Mouse (Mus musculus) R1 (cell line): ENCODE measurements around the gene Gm45337.
"Not testable (repeated sequence)": the region's sequence is repeated elsewhere in the genome, so short reads cannot be mapped to it uniquely, and the experiment has no call there.

ENCODE experiments used
- DNase-seq: peaks from one replicate; pipeline ENCODE4 v3.0.0-alpha.2; 2018; ENCODE audit warnings: low read depth, low spot score

Gm45337 gene

DNA sequence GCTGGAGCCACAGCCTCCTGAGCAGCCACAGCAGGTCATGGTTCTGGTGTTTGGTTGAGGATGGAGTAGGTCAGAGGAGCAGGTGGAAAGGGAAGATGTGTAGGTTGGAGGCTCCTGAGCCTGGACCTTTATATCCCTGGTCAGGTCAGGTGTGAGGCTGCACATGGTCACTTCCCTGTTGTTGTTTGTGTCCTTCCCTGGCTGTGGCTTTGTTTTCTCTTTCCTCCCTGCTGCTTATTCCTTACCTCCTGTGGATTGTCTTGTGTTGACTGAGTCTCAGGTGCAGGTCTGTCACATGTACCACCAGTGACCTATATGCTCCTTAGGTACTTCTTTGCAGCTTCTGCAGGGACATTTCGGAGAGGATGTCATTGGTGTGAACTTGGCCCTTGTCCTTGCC is at the start of gene Gm45337:
TSS of gene Gm45337 (minus strand) at position 101 of the 400 bp plus-strand sequence.
- DNase-seq = no peak

DNA sequence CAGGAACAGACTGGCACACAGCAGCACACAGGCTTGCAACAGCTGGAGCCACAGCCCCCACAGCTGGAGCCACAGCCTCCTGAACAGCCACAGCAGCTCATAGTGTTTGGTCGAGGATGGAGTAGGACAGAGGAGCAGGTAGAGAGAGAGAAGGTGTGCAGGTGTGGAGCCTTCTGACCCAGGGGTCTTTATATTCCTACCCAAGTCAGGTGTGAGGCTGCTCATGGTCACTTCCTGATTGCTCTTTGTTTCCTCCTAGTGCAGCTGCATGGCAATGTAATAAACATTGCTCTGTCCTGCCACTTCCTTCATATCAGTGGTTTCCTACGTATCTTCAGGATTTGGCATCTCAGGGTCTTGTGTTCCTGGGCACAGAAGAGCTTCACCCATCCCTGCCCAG is 45.9 kb upstream of the Gm45337 start, which contains the start of gene Gm10153:
TSS of gene Gm10153 (minus strand) at position 101 of the 400 bp plus-strand sequence.
- DNase-seq = no peak

DNA sequence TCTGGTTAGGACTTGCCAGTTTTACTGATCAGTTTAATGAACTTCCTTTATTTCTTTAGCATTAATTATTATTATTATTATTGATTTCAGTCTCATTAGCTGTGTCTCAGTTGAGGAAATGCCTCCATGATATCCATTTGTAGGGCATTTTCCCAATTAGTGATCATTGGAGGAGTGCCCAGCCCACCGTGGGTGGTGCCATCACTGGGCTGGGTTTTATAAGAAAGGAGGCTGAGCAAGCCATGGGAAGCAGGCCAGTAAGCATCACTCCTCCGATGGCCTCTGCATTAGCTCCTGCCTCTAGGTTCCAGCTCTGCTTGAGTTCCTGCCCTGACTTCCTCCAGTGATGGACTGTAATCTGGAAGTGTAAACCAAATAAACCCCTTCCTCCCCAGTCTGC is 43.7 kb upstream of the Gm45337 start:
- DNase-seq = no peak

DNA sequence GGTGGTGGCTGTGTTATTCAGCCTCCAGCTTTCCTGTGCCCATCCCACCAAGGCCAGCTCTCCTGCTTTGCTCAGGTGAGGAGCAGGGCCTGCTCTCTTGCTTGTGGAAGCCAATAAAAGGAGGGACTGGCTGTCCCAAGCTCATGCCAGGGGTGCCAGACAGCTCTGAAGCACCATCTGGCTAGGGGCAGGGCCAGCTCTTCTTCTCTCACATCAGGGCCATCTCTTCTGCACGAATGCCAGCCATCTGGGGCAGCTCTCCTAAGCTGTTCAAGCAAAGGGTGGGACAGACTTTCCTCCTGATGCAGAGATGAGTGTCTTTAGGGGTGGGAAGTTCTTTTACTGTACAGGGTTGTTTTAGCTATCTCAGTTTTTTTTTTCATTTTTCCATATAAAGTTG is 36.6 kb upstream of the Gm45337 start:
- DNase-seq = no peak

DNA sequence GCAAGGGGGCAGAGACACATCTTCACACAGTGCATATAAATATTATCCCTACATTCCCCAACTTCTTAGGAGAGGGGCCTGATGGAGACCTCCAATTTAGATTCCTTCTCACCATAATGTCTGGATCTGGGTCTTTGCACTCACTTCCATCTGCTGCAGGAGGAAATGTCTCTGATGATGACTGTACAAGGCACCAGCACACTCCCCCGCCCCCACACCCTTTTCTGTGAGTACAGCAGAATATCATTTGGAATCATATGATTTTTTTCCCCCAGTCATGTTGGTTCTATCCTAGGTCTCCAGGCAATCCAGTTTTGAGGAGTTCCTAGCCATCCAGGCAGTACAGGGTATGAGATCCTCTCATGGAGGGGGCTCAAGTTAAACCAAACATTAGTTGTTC is 34.3 kb upstream of the Gm45337 start:
- DNase-seq = no peak

DNA sequence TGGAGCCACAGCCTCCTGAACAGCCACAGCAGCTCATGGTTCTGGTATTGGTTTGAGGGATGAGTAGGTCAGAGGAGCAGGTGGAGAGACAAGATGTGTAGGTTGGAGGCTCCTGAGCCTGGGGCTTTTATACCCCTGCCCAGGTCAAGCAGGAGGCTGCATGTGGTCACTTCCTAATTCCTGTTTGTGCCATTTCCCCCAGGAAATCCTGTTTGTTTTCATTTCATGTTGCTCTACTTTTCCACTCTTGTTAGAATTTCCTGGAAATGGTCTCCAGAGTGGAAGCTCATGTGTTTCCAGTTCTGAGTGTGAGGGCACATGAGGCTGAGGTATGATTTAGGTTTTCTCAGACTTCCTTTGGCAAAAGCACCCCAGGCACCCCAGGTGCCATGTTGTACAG is 31.5 kb upstream of the Gm45337 start, which contains the start of gene Krtap5-2:
TSS of gene Krtap5-2 (minus strand) at position 101 of the 400 bp plus-strand sequence.
- not testable (repeated sequence) for DNase-seq

DNA sequence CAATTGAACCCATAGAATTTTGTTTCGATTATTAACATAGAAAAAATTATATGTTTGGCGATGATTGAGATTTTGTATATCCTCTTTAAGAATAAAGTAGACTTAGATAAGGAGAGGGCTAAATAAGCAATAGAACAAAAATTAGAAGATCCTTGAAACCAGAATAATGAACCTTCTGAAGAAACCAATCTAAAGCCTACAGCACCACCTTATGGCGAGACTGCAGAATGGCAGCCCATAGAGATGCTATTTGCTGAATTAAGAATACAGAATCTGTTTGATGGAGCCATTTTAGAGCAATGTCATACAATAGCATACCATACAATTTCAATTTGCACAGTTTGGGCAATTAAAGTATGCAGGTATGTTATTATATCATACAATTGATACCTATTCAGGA is 25.4 kb upstream of the Gm45337 start:
- DNase-seq = peak; percentile 57

DNA sequence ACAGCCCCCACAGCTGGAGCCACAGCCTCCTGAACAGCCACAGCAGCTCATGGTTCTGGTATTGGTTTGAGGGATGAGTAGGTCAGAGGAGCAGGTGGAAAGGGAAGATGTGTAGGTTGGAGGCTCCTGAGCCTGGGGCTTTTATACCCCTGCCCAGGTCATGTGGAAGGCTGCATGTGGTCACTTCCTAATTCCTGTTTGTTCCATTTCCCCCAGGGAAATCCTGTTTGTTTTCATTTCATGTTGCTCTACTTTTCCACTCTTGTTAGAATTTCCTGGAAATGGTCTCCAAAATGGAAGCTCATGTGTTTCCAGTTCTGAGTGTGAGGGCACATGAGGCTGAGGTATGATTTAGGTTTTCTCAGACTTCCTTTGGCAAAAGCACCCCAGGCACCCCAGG is 21.2 kb upstream of the Gm45337 start, which contains the start of gene Gm4553:
TSS of gene Gm4553 (minus strand) at position 101 of the 400 bp plus-strand sequence.
- not testable (repeated sequence) for DNase-seq

DNA sequence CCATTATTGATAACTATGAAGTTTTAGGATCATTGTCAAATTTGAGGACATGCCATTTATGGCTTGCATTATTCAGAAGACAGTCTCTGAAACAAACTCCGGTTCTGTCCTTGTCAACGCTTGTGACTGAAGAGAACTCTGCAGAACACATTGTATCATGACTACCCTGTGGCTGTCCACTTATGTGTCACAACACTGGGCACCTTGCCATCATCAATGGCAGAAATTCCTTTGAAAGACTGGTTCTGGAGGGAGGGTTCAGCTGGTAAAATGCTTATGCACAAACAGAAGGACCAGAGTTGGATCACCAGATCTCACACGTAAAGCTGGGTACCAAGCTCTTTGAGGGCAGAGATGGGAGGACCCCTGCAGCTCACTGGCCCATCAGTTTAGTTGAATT is 15.0 kb upstream of the Gm45337 start:
- no peak for DNase-seq

DNA sequence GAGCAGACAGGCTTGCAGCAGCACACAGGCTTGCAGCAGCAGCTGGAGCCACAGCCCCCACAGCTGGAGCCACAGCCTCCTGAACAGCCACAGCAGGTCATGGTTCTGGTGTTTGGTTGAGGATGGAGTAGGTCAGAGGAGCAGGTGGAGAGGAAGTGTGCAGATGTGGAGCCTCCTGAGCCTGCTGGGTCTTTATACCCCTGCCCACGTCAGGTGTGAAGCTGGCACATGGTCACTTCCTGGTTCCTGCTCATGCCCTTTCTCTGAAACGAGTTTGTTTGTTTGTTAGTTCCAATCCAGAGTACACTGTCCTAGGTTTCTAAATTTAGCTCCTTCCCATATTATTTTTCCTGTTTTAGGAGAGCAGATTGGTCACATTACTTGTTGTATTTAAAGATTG is 12.6 kb upstream of the Gm45337 start, which contains the start of gene Gm29735:
TSS of gene Gm29735 (minus strand) at position 101 of the 400 bp plus-strand sequence.
- DNase-seq = not testable (repeated sequence)

DNA sequence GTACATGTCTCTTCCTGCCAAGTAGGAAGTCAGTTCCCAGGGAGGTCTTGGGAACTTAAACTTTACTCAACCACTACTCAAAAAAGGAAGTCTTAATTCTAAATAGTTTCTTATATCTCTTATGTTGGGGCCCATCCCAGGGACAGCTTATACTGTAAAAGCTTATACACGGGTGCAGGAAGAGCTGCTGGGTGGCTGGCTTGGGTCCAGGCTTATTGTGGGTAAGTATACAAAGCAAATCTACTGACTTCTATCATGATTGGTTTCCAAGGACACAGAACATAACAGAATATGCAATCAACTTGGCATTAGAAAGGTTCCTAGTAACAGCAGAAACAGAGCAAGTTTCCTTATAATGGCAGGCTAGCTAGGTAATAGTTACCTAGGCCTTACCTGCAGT is 10.9 kb upstream of the Gm45337 start:
- no peak for DNase-seq

DNA sequence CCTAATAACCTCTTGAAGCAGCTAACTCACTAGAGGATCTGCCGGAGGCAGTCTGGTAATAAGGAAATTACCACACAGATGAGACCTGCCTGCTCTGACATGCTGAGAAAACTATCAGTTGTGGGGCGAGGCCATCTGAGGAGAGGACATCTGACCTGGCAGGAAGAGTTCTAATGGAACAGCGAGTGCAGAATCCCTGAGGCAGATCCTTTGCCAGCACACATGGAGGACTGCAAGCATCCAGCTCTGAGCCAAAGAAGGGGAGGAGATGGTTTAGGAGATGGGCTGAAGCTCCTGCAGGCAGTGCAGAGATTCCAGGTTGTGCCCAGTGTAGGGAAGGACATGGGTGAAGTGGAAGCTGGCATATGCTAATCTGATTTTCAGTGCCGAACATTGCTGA is 7.8 kb upstream of the Gm45337 start:
- no peak for DNase-seq

DNA sequence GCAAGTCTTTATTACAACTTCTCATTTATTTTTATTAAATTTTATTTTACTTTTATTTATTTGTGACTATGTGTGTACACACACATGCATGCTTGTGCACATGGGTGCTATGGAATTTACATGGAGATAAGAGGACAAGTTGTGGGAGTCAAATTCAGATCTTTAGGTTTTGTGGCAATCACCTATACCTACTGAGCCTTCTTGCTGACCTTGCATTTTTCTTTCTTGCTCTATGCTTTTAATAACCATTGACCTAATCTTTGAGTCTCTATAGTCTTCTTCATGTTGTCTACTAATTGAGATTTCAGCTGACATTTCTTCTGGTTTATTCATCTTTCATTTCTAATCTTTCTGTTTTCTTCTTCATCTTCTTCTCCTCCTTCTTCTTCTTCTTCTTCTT is 4.2 kb upstream of the Gm45337 start:
- DNase-seq = no peak

DNA sequence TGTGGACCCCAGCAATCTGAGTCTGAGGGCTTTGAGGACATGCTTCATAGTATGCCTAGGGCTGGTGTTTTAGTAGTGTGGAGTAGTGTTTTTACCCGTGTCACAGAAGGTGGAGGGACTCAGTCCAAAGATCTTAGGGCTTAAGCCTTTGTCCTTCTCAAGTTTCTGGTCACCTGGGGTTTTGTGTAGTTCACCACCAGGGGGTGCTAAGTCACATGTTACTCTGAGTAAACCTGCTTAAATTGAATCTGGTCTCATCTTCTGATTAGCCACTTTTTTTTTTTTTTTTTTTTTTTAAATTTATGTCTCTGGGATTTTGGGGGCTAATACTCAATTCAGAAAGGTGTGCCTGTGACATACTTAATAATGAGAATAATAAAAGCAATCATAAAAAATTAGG is 1.6 kb upstream of the Gm45337 start:
- DNase-seq = peak; percentile 81

DNA sequence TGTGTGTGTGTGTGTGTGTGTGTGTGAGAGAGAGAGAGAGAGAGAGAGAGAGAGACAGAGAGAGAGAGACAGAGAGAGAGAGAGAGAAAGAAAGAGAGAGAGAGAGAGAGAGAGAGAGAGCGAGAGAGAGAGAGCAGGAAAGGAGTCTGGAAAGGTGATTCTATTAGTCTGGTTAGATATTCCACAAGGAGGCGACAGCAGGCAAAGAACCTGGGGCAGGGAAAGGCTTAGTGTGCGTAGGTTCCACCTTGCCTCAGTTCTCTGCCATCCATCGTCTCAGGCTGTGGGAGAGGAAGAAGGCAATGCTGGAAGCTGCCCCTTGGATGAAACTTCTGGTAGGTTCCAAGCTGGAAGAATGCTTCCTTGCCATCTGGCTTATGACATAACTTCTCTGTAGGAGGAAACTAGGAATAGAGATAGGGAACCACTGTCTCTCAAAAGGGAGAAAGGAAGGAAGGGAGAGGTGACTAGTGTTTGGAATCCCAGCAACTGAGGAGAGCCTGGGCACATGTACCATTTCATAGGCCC is 1.1 kb upstream of the Gm45337 start:
- peak; percentile 11 for DNase-seq

DNA sequence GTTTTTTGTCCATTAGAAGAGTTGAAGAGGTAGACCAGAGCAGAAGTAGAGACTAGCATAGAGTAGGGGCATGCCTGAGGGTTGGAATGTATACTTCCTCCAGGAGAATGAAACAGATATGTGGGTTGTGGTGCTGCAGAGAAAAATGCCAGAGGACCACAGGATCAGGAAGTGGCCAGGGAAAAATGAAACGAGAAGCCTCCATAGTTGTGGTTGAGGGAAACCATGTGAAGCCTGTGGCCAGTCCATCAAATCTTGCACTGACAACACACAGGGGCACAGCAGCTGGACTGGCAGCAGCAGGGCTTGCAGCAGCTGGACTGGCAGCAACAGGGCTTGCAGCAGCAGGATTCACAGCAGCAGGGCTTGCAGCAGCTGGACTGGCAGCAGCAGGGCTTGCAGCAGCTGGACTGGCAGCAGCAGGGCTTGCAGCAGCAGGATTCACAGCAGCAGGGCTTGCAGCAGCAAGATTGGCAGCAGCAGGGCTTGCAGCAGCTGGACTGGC is 849 bp downstream of the Gm45337 start:
- DNase-seq = not testable (repeated sequence)

DNA sequence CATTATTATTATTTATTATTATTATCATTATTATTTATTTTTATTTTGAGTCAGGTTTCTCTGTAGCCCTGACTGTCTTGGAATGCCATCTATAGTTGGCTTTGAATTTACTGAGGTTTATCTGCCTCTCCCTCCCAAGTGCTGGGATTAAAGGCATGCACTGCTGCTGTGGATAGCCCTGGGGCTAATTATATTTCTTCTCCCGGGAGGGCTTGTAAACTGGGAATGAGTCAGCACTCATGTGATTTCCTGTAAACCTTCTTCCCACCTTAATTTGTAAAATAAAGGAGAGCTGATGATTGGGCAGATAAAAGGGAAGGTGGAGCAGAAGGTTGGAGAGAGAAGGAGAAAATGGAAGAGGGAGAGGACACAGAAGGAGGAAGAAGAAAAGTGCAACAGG is 3.7 kb downstream of the Gm45337 start:
- DNase-seq = peak; percentile 59

DNA sequence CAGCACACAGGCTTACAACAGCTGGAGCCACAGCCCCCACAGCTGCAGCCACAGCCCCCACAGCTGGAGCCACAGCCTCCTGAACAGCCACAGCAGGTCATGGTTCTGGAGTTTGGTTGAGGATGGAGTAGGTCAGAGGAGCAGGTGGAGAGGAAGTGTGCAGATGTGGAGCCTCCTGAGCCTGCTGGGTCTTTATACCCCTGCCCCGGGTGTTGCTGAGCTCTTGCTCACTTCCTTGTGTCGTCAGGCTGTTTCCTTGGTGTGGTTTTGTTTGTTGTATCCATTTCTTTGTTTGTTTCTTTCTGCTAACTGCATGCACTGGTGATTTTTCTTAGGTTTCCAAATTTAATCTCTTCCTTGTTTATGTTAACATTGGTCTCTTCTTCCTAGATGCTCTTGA is 8.5 kb downstream of the Gm45337 start, which contains the start of gene Gm39115:
TSS of gene Gm39115 (minus strand) at position 101 of the 400 bp plus-strand sequence.
- DNase-seq = not testable (repeated sequence)

DNA sequence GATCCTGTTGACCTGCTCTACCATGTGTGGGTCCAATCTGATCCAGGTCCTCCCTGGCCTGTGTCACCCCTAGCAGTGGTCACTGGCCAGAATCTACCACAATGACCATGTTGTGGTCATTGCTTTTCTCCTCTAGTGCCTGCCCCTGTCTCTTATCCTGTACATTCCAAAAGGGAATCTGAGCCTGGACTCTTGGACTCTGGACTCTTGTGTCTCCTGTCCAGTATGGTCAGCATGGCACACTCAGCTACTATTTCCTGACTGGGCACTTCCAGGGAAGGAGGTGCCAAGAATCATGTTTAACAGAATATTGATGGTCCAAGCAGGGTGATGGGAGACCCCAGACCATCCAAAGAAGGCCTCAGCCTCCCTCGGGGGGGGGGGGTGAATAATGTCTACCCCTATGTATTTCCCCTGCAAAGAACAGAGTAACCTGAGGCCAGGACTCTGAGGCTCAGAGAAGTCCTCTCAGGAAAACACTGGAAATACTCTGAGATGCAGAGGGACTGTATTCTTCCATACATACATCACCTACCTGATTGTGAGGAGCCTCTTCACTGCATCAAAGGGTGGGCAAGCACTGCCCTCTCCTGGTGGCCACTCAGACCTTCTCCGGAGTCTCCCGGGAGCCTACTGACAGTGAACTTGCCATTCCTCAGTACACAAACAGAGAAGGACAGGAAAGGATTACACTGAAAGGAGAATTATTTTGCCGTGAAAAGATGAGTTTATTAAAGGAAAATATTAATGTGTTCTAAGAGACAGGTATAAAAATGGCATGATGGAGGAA is 10.0 kb downstream of the Gm45337 start:
- no peak for DNase-seq

DNA sequence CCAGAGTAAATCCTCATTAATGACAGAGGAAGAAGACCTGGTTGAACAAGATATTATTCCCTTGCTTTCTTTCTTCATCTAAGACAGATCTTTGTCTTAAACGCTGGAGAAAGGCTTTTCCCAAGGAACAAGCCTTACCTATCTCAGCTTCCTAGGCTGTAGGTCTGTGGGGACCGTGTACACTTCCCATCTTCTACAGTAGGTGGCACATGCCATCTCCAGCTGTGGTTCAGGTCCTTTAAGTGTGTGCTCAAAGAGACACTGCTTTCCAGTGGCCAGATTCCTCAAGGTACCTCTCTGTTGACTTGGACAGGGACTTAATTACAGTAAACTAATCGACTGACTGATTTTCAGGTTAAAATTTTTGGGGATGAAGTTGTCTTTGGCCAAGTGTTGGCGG is 15.6 kb downstream of the Gm45337 start:
- DNase-seq = no peak

DNA sequence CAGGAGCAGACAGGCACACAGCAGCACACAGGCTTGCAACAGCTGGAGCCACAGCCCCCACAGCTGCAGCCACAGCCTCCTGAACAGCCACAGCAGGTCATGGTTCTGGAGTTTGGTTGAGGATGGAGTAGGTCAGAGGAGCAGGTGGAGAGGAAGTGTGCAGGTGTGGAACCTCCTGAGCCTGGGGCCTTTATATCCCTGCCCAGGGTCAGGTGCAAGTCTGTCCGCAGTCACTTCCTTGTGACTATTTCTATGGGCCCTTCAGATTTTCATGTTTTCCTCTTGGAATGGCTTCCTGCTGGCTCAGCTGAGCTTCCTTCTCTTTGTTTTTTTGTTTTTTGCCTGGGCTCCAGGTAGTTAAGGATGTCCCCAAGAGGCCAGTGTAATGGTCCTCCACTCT is 23.8 kb downstream of the Gm45337 start, which contains the start of gene Gm45618:
TSS of gene Gm45618 (minus strand) at position 101 of the 400 bp plus-strand sequence.
- DNase-seq = not testable (repeated sequence)

DNA sequence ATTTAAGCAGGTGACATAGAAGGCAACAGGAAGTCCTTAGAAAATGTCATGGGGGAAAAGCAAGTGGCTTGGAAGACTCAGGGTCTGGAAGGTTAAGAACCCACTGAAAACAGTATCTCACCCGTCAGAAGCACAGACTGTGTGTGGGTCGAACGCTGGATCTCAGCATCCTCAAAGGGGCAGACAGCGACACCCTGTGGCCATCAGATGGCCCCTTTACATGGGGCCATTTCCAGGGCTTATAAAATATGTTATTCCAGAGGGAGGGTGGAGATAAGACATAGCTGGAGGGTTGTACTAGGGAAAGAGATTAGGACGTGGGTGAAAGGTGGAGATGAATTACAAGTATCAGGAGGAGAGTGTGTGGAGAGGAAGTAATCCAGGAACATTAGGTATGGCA is 24.8 kb downstream of the Gm45337 start:
- peak; percentile 41 for DNase-seq

DNA sequence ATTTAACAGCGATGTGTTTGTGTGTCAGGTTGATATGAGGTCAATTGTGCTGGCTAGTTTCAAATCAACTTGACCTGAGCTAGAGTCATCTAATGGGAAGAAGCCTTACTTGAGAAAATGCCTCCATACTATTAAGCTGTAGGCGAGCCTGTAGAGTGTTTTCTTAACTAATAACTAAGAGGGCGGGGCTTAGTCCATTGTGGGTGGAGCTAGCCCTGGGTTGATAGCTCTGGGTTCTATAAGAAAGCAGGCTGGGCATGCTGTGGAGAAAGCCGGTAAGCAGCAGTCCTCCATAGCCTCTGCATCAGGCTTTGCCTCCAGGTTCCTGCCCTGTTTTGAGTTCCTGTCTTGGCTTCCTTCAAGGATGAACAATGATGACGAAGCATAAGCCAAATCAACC is 39.7 kb downstream of the Gm45337 start:
- peak; percentile 10 for DNase-seq
